Mouse (Mus musculus) limb, embryonic 12.5 days (tissue): Measurements from ENCODE around the gene Cadm4. TPM values are rescaled to one million over a fixed set of nuclear protein-coding genes. Genes with fewer than 3 reads are reported as not detected.

ENCODE experiments used
- ATAC-seq: fragments of 200-750 bp; cut with Nextera tagmentation; 2 replicates; pipeline ENCODE4 v1.8.0; 2017; ENCODE audit warnings: low read depth, moderate TSS enrichment; ENCODE audit not compliant: insufficient number of reproducible peaks, insufficient read depth, low FRiP score, low TSS enrichment
- H3K27ac ChIP-seq: fragments of 300-500 bp; sonication (generic); 2 replicates; pipeline ENCODE4 v1.5.1; 2016; ENCODE audit warnings: mild to moderate bottlenecking, moderate library complexity
- H3K27me3 ChIP-seq: fragments of 300-500 bp; sonication (generic); 2 replicates; pipeline ENCODE4 v1.6.1; 2016; ENCODE audit warnings: mild to moderate bottlenecking, moderate library complexity
- H3K36me3 ChIP-seq: fragments of 300-500 bp; sonication (generic); 2 replicates; pipeline ENCODE4 v1.6.1; 2016; ENCODE audit warnings: mild to moderate bottlenecking, moderate library complexity
- H3K4me1 ChIP-seq: fragments of 300-500 bp; sonication (generic); replicated peaks from 2 replicates; pipeline ENCODE4 v1.6.1; 2016
- H3K4me2 ChIP-seq: fragments of 300-500 bp; sonication (generic); 2 replicates; pipeline ENCODE4 v1.6.1; 2016; ENCODE audit warnings: mild to moderate bottlenecking, moderate library complexity
- H3K4me3 ChIP-seq: fragments of 300-500 bp; sonication (generic); replicated peaks from 2 replicates; pipeline ENCODE4 v1.5.1; 2016; ENCODE audit warnings: mild to moderate bottlenecking
- H3K9ac ChIP-seq: fragments of 300-500 bp; sonication (generic); replicated peaks from 2 replicates; pipeline ENCODE4 v1.6.1; 2016; ENCODE audit warnings: mild to moderate bottlenecking, moderate library complexity
- H3K9me3 ChIP-seq: fragments of 300-500 bp; sonication (generic); 2 replicates; pipeline ENCODE4 v1.6.1; 2016; ENCODE audit warnings: mild to moderate bottlenecking, moderate library complexity
- WGBS: fragments of 180-500 bp; shearing (Covaris S2); methylation state at CpG from one replicate; pipeline ENCODE4 v1.1.7; 2016; 5-methylcytosine and 5-hydroxymethylcytosine counted together
- polyA plus RNA-seq: library from polyadenylated mRNA; unstranded; fragments of >200 nt; fragmentation: Nextera tagmentation; extraction: Ambion mirVana; gene quantifications from 2 replicates; pipeline ENCODE4 v1.2.1, GENCODE M21; 2016

The Cadm4 gene
- polyA plus RNA-seq, 1 experiment from 2014 or later: 7.0 TPM

DNA sequence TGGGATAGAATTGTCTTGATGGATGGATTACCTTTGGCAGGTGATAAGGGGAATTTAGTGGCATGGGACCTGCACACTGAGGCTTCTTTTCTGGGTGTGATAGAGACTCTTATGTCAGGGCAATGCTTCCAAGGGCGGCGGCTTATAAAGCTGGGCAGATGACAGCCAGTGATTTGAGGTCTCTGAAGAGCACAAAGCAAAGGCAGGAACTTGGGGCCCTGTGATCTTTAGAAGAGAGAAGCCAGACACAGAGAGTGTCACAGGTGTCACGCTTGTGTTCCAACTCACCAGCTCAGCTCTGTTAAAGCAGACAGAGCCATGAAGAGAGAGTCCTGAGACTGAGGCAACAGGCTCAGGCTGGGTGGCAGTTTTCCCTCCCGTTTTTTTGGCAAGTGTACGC, 13.9 kb upstream of the Cadm4 start:
- H3K4me1 ChIP-seq: peaks cover 5% of the 10 kb centered on the region
- H3K9me3 ChIP-seq: peaks cover 14% of the 10 kb centered on the region; the same call in 1 of the 2 replicates
- H3K27ac ChIP-seq: no peak overlapping the region
- H3K4me2 ChIP-seq: no peak overlapping the region
- H3K9ac ChIP-seq: no peak overlapping the region
- no peak overlapping the region for H3K4me3 ChIP-seq
- no peaks in the 10 kb centered on the region for H3K27me3 ChIP-seq
- WGBS: 83% methylated on average over 5 of the region's 5 CpGs
- no peaks in the 10 kb centered on the region for H3K36me3 ChIP-seq
- ATAC-seq: no peak

GRCm38 (mm10) chr7:24469126-24469525, 12.7 kb upstream of the Cadm4 start:
- WGBS: 83% methylated on average over 3 of the region's 3 CpGs

GRCm38 (mm10) chr7:24470356-24470755, 11.5 kb upstream of the Cadm4 start:
- no peak for ATAC-seq
- Histone ChIP-seq H3K36me3 (no peaks in the 10 kb centered on the region), H3K4me3 (no peak overlapping the region), H3K4me2 (no peak overlapping the region), H3K4me1 (no peaks in the 10 kb centered on the region), H3K27ac (no peak overlapping the region), H3K9ac (no peak overlapping the region), H3K9me3 (peaks cover 16% of the 10 kb centered on the region; the same call in 1 of the 2 replicates), H3K27me3 (no peaks in the 10 kb centered on the region)
- WGBS: 91% methylated on average over 7 of the region's 7 CpGs

More at GRCm38 (mm10) chr7:24469126-24469525, 12.7 kb upstream of the Cadm4 start:
- Histone ChIP-seq H3K27ac (no peak overlapping the region), H3K9me3 (peaks cover 16% of the 10 kb centered on the region; the same call in 1 of the 2 replicates), H3K36me3 (no peaks in the 10 kb centered on the region), H3K4me1 (no peaks in the 10 kb centered on the region), H3K4me3 (no peak overlapping the region), H3K4me2 (no peak overlapping the region), H3K27me3 (no peaks in the 10 kb centered on the region), H3K9ac (no peak overlapping the region)
- ATAC-seq: no peak

- no peaks in the 10 kb centered on the region for H3K4me1 ChIP-seq
- H3K36me3 ChIP-seq: no peaks in the 10 kb centered on the region
- no peaks in the 10 kb centered on the region for H3K27me3 ChIP-seq
- no peak overlapping the region for H3K4me3 ChIP-seq
- H3K9me3 ChIP-seq: peaks cover 16% of the 10 kb centered on the region; the same call in 1 of the 2 replicates
- ATAC-seq: no peak
- no peak overlapping the region for H3K4me2 ChIP-seq
- H3K9ac ChIP-seq: no peak overlapping the region
- 83% methylated on average over 6 of the region's 6 CpGs for WGBS
- no peak overlapping the region for H3K27ac ChIP-seq
Observed at GRCm38 (mm10) chr7:24472442-24472841, 9.4 kb upstream of the Cadm4 start.

GRCm38 (mm10) chr7:24472937-24473336, 8.9 kb upstream of the Cadm4 start:
- Histone ChIP-seq H3K27ac (no peak overlapping the region), H3K9me3 (peaks cover 16% of the 10 kb centered on the region; the same call in 1 of the 2 replicates)
- no peak for ATAC-seq

DNA sequence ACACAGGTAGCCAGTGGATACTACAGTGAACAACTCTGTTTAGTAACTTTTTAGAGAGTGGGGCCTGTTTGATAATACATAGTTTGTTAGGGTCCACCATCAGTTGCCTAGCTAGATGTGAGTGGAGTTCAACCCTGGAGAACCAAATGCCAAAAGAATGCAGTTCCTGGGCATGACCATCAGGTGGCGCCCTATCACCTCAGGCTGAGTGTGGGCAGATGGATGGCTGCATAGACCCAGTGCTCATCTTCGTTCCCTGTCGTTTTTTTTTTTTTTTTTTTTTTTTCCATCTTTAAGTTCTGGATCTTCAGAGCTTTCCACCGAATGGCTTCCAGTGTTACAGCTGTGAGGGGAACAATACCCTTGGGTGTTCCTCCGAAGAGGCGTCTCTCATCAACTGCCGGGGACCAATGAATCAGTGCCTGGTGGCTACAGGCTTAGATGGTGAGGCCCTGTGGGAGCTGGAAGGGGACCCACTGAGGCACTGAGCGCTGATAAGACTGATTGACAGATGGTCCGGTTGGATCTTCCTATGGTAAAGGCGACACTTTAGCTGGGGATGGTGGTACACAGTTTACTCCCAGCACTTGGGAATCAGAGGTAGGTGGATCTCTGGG, 7.8 kb upstream of the Cadm4 start:
- no peak for ATAC-seq
- Histone ChIP-seq H3K4me3 (no peak overlapping the region), H3K9me3 (peaks cover 15% of the 10 kb centered on the region; the same call in 1 of the 2 replicates), H3K27ac (no peak overlapping the region), H3K9ac (no peak overlapping the region), H3K36me3 (no peaks in the 10 kb centered on the region), H3K27me3 (no peaks in the 10 kb centered on the region), H3K4me1 (no peaks in the 10 kb centered on the region), H3K4me2 (no peak overlapping the region)
- 58% methylated on average over 10 of the region's 10 CpGs for WGBS

More at GRCm38 (mm10) chr7:24472937-24473336, 8.9 kb upstream of the Cadm4 start:
- 77% methylated on average over 7 of the region's 7 CpGs for WGBS
- H3K36me3 ChIP-seq: no peaks in the 10 kb centered on the region
- H3K4me1 ChIP-seq: no peaks in the 10 kb centered on the region
- no peaks in the 10 kb centered on the region for H3K27me3 ChIP-seq
- no peak overlapping the region for H3K4me2 ChIP-seq
- H3K9ac ChIP-seq: no peak overlapping the region
- H3K4me3 ChIP-seq: no peak overlapping the region

- Histone ChIP-seq H3K4me1 (no peaks in the 10 kb centered on the region), H3K4me3 (no peak overlapping the region), H3K9ac (no peak overlapping the region), H3K27ac (no peak overlapping the region), H3K4me2 (no peak overlapping the region), H3K36me3 (no peaks in the 10 kb centered on the region), H3K27me3 (0 out of 2 replicates have a peak, but pooled peaks cover 1% of the 10 kb centered on the region), H3K9me3 (0 out of 2 replicates have a peak, but pooled peaks cover 7% of the 10 kb centered on the region)
- 37% methylated on average over 21 of the region's 21 CpGs for WGBS
- ATAC-seq: no peak
Observed at GRCm38 (mm10) chr7:24474811-24475506, 6.9 kb upstream of the Cadm4 start.

DNA sequence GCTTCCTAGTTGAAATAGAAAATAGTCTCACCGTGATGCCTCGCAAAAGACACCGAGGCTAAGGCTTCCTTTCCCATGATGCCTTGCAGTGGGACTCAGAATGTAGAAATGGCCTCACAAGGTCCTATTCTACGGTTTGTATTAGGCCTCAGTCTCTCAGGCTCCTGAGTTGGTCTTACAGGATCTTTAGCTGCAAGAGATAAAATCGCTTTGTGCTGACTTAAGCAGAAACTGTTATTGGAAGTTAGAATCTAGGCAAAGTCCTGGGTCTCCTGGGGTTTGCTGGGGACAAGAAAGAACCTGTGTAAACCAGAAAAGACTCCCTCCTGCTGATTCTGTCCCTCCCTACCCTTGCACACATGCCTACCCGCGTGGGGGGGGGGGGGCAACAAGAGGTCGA, 5.5 kb upstream of the Cadm4 start:
- H3K9me3 ChIP-seq: 0 out of 2 replicates have a peak, but pooled peaks cover 7% of the 10 kb centered on the region
- H3K27me3 ChIP-seq: peaks cover 14% of the 10 kb centered on the region; the same call in 1 of the 2 replicates
- peaks cover 4% of the 10 kb centered on the region for H3K4me1 ChIP-seq
- H3K9ac ChIP-seq: no peak overlapping the region
- H3K36me3 ChIP-seq: no peaks in the 10 kb centered on the region
- no peak for ATAC-seq
- WGBS: 88% methylated on average over 8 of the region's 8 CpGs
- H3K27ac ChIP-seq: no peak overlapping the region
- no peak overlapping the region for H3K4me3 ChIP-seq
- H3K4me2 ChIP-seq: no peak overlapping the region

DNA sequence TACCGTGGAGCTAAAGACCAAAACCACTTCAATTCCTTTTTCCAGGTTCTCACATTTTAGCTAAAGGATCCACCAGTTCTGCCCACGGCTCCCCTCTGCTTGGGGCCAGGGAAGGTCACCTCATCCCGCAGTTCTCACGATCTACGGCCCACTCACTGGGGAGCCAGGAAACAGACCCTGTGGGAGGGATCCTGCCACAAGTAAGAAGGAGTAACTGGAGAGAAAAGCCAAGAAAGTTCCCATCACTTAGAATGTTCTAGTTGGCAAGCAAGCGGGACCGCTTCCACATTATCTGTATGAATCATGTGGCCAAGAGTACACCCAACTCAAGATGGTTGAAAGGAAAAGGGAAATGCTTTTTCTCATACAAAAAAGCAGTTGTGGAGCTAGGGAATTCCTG, 5.0 kb upstream of the Cadm4 start:
- ATAC-seq: no peak
- Histone ChIP-seq H3K27me3 (peaks cover 14% of the 10 kb centered on the region; the same call in 1 of the 2 replicates), H3K4me2 (no peak overlapping the region), H3K9me3 (0 out of 2 replicates have a peak, but pooled peaks cover 5% of the 10 kb centered on the region), H3K4me1 (peaks cover 5% of the 10 kb centered on the region), H3K27ac (no peak overlapping the region), H3K36me3 (no peaks in the 10 kb centered on the region), H3K4me3 (no peak overlapping the region), H3K9ac (no peak overlapping the region)
- WGBS: 84% methylated on average over 7 of the region's 7 CpGs

DNA sequence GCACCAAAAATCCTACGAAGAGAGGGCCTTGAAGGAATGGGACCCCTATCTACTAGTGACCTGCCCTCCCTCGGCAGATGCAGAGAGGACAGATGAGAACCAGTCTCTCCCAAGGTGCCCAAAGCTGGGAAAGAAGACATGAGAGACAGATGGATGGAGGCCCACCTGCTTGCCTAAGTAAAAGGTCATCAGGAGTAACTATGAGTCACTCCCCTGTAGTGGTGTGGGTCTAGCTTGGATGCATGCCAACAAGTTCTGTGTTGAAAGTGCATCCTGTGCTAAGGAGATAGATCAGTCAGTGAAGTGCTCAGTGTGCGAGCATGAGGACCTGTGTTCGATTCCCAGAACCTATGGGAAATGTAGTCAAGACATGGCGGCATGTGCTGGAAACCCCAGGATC, 2.9 kb upstream of the Cadm4 start:
- no peak for ATAC-seq
- Histone ChIP-seq H3K4me1 (peaks cover 16% of the 10 kb centered on the region), H3K9me3 (no peaks in the 10 kb centered on the region), H3K9ac (no peak overlapping the region), H3K4me3 (no peak overlapping the region), H3K27ac (no peak overlapping the region), H3K36me3 (no peaks in the 10 kb centered on the region), H3K4me2 (no peak overlapping the region), H3K27me3 (peaks cover 32% of the 10 kb centered on the region)
- 89% methylated on average over 5 of the region's 5 CpGs for WGBS

DNA sequence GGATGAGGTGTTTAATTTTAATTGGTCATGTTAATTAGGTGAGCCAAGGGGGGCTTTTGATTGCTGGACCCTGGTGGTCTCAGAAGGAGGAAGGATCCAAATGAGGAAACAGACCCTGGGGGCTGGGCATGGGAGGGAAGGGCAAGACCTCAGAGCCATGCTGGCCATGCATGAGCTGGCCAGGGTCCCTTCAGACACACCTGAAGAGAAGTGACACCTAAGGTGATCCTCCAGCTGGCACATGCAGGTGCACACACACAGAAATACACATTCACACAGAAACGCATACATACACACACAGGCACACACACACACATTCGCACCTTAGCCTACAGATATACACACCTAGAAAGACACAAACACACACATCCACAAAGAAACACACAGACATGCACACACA, 2.1 kb upstream of the Cadm4 start:
- no peak overlapping the region for H3K27ac ChIP-seq
- ATAC-seq: no peak
- no peaks in the 10 kb centered on the region for H3K36me3 ChIP-seq
- H3K4me2 ChIP-seq: no peak overlapping the region
- H3K9ac ChIP-seq: no peak overlapping the region
- H3K9me3 ChIP-seq: no peaks in the 10 kb centered on the region
- H3K27me3 ChIP-seq: peaks cover 39% of the 10 kb centered on the region
- WGBS: 95% methylated on average over 2 of the region's 2 CpGs
- no peak overlapping the region for H3K4me3 ChIP-seq
- peaks cover 16% of the 10 kb centered on the region for H3K4me1 ChIP-seq
